Mouse (Mus musculus): ENCODE results near the gene Lgals4.

Lgals4 gene

DNA sequence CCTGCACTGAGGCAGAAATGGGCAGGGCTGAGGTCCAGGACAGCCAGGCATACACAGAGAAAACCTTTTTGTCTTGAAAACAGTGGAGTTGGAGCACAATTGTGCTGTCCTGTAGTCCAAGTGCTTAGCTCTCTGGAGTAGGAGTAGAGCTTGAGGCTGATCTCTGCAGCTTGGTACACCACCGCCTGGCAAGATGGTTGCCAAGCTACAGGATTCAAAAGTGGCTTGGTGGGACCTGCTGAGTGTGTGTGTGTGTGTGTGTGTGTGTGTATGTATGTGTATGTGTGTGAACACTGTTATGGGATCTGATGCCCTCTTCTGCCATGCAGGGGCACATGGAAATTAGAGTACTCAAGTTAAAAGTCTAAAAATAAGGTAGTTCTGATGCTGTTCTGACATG lies 11.1 kb upstream of the Lgals4 start:
- no peak for DNase-seq (ENCODE audit: low spot score)

DNA sequence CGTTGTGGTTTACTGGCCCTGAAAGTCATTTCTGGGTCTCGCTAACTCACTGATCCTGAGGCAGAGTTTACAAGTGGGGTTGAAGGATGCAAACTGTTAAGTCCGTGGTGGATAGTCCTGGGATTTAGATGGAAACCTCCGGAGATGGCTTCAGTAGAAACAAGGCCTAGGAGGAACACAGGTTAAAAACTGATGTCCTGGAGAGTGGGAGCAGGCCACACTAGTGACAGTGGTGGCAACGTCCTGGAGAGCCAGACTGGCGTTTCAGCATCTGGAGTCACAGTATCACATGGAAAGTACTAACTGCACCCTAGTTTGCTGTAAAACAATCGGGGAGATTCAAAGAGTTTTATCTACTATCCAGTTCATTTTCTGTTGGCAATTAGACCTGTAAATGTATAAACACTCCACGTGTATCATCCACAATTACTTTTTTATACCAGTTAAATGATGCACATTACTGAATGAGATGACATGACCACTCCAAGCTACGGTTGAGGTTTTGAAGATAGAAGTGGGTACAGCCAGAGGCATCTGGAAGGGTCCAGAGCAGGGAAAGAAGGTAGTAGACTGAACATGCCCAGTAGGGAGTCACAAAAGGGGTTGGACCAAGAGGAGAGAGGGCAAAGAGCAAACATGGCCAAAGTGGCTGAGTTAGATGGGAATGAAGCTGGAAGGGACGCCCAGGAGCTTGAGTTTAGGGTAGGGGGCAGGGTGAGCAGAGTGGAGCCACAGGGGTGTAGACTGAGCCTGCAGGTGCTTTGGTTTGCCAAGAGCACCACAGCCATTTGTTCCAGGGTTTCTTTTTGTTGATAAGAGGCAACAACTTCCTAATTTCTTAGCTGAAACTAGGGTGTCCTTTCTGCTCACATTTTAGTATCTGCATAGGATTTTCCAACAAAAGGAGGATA lies 10.4 kb upstream of the Lgals4 start:
- no peak for DNase-seq (ENCODE audit: low spot score)

DNA sequence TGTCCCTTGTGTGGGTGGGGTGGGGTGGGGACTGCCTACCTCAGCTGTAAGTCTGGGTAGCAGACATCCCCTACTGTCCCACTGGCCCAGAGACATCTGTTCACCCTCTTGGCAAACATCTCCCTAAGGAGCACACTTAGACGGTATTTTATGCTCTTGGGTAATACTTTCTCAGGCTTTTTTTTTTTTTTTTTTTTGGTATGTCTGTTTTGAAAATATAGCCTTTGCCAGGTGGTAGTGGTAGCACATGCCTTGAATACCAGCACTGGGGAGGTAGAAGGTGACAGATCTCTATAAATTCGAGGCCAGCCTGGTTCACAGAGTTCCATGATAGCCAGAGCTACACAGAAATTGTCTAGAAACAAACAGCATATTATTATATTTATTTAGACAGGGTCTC lies 9.7 kb upstream of the Lgals4 start:
- DNase-seq (ENCODE audit: low spot score), result no peak

DNA sequence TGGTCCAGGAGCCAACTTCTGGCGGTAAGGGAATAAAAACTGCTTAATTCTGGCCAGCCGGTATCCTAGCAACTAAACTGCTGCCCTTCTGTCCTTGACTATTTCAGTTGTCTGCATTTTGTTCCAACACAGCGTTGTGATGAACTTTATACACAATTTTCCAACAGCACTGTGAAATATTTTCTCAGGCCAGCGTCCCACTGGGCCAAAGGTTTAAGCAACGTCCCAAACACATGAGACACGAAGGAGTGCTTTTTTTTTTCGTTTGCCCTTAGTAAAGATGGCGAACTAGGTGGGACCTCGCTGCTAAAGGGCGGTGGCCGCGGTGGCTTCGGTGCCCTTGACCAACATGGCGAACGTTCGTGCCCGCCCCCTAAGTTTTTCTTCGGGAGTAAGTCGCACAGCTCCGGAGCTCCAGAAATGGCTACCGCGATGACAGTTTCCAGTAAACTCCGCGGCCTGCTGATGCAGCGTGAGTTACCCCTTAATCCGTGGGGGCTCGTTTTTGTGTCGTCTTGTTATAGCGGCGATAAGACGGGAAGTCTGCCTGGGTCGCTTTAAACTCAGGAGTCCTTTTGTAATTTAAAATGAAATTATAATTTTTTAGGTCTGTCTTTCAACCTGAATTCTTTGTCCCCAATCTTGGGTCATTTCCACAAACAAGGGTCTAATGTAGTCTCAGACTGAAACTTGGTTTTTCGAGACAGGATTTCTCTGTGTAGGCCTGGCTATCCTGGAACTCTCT lies 8.5 kb upstream of the Lgals4 start, which contains the start of gene Ech1:
TSS of gene Ech1 (plus strand) at position 277 of the 745 bp plus-strand sequence.
- peak; percentile 91 for DNase-seq (ENCODE audit: low spot score)

DNA sequence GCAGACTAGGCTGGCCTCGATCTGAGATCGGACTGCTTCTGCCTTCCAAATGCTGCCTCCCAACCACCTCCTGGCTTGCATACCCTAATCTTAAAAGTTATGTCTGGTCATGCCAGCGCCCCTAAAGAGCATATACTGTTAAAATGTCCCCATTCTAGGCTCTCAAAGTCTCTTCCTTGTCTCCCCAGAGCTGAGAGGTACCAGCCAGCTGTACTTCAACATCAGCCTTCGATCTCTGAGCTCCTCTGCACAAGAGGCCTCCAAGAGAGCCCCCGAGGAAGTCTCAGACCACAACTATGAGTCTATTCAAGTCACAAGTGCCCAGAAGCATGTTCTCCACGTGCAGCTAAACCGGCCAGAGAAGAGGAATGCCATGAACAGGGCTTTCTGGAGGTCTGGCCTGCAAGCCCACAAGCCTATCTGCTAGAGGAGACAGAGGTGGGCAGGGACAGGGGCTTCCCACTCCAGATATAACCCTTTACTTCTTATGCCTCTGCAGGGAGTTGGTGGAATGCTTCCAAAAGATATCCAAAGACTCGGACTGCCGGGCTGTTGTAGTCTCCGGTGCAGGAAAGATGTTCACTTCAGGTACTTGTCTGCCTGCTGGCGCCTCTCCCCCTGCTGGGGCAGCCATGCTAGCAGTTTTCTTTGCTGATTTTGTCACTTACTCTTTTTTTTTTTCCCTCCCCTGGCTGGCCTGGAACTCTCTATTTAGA lies 7.8 kb upstream of the Lgals4 start:
- DNase-seq (ENCODE audit: low spot score), result no peak

DNA sequence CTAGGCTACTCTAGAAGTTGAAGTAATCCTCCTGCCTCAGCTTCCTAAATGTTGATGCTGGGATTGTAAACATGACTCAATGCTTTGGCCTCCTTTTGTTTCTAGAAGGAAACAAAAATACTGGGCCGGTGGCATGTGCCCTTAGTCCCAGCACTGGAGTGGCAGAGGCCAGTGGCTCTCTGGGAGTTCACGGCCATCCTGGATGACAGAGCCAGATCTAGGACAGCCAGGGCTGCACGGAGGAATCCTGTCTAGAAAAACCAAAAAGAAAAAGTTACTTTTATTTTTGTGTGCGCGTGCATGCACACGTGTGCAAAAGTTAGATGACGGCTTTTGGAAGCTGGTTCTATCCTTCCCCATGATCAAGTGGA lies 7.3 kb upstream of the Lgals4 start:
- DNase-seq (ENCODE audit: low spot score), result no peak

DNA sequence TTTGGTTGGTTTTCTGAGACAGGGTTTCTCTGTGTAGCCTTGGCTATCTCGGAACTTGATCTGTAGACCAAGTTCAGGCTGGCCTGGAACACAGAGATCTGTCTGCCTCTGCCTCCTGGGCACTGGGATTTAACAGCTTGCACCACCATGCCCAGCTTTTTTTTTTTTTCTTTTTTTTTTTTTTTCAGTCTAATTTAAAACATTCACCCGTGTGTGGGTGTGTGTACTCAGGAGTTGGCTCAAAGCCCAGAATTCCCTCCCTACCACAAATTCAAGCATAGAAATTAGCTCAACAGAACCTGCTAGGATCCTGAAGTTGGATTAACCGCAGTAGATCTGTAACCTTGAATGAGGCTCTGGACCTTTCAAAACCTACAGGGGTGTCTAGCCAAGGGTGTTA lies 6.3 kb upstream of the Lgals4 start:
- no peak for DNase-seq (ENCODE audit: low spot score)

DNA sequence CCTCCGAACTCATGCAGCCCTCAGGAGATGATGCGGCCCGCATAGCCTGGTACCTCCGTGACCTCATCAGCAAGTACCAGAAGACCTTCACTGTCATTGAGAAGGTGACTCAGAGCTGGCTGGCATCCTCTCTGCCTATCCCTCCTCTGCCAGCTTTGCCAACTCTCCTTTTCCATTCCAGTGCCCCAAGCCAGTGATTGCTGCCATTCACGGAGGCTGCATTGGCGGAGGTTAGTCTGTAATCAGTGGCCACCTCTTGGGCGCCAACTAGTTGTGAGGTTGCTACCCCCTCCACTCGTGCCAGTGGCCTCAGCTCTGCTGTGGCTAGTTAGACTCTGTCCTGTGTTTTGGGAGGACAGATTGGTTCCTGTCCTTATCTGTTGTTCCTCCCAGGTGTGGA lies 3.8 kb upstream of the Lgals4 start:
- DNase-seq (ENCODE audit: low spot score), result no peak

DNA sequence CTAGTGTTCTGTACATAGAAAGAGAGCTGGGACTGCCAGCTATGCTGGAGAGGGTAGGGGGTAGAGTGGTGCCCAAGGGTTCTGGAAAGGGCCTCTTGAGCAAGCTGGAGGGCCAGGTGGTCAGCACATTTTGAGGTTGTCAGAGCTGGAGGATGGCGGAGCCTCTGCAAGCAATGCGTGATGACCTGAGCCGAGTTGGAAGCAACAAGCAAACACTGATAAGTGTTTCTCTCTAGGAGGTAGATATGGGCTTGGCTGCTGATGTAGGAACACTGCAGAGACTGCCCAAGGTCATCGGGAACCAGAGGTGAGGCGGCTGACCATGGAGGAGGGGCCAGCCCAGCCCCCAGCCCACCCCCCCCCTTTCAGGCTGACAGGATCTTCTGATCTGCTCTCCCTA lies 2.7 kb upstream of the Lgals4 start:
- DNase-seq (ENCODE audit: low spot score), result no peak

DNA sequence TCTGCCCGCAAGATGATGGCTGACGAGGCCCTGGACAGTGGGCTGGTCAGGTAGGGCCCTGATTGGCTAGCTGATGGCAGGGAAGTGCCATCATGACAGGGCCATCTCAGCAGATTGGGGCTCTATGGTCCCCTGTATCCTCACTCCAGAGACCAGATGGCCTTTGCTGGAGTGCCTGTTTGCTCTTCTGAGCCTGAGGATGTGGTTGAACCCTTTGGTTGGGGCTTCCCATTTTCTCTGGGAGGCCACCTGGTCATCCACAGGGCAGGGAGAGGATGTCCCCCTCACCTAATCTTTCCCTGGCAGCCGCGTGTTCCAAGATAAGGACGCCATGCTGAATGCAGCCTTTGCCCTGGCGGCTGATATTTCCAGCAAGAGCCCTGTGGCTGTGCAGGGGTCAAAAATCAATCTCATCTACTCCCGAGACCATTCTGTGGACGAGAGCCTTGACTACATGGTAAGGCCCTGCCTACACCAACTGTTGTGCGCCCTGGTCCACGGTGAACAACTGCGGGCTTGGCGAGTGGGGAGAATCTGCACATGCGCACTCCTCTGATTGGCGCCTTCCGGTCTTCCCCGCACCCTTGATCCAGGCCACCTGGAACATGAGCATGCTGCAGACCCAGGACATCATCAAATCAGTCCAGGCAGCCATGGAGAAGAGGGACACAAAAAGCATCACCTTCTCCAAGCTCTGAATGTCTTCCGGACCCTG lies 2.1 kb upstream of the Lgals4 start:
- no peak for DNase-seq (ENCODE audit: low spot score)

DNA sequence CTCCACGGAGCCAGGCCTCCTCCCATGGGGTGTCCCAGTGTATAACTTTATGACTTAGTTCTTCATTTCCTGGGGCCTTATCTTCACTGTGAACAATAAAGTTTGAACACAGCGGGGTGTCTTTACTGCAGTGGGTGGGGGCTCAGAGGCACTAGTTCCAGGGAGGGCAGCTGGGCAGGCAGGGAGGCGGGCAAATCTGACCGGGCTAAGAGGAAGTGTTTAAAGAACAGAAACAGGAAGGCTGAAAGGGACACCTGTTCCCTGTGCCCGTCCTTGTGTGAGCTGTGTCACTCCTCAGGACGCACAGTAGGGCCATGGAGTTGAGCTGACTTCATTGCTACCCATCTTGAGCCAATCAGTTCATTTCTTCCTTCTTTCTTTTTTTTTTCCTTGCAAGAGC lies 1.5 kb upstream of the Lgals4 start:
- DNase-seq (ENCODE audit: low spot score), result no peak

DNA sequence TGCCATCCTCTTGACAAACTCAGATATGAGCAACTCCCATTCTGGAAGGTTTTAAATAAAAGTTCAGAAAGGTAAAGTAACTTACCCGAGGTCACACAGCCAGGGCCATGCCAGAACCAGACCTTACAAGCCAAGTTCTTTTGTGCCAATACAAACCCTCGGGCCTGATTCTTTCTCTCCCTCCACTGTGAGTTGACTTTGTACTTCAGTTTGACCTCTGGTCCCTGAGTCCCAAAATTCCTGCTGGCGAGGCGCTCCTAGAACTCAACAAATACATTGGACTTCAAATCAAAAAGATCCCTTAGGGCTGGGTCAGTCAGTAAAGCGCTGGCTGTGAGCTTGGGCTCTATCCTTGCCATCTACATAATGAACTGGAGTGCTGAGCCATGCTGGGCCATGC lies 3.3 kb downstream of the Lgals4 start:
- DNase-seq (ENCODE audit: low spot score), result no peak

DNA sequence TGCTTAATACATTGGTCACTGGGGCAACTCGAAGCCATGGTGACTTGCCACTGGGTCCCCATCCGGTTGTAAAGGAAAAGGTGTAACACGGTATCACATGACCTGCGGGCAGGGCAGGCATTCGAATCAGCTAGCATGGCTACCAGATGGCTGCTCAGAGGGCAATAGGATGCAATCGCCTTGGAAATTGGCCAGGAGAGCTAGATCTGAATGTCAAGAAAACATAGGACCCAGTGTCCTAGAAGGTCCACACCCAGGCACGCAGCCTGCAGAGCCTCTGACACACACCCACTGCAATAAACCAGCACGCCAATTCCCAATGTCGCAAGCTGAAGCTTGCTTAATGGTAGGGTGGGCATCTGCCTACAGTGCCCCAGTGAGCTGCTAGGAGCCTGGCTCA lies 4.7 kb downstream of the Lgals4 start:
- no peak for DNase-seq (ENCODE audit: low spot score)

DNA sequence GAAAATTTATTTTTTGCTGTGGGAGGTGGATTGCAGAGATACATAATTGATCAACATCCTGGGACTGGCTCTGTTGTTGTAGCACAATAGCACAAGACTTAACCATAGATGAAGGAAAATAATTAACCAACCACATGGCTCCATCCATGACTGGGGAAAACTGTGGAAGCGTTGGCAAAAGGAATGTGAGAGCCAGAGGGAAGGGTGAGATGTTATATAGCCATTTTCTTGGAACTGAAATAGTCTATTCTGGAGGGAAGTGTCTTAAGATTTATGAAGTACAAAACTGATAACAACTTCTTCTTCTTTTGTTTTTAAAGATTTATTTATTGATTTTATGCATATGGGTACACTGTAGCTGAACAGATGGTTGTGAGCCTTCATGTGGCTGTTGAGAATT lies 13.6 kb downstream of the Lgals4 start:
- DNase-seq (ENCODE audit: low spot score), result no peak

DNA sequence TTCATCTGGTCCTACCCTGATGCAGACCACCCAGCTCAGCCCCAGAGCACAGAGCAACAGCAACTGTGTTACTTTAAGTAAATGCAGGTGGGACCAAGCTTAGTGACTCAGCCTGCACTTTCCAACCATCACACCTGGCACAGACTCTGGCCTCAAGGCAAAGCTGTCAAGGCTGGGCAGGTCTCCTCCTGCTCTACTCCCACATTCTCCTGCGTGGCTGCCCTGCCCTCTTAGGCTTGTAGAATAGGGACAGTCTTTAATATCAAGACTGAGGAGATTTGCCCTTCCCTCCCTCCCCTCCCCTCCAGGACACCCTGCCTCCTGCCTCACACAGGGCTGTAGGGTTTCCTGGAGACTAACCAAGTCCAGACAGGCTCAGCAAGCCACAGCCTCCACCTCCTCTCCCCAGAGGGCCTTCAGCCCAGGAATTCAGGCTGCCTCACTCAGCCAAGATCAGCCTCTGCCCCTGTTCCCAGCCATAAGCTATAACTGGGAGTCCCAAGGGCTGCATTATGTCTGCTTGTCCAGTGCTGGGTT lies 16.1 kb downstream of the Lgals4 start:
- no peak for DNase-seq (ENCODE audit: low spot score)

DNA sequence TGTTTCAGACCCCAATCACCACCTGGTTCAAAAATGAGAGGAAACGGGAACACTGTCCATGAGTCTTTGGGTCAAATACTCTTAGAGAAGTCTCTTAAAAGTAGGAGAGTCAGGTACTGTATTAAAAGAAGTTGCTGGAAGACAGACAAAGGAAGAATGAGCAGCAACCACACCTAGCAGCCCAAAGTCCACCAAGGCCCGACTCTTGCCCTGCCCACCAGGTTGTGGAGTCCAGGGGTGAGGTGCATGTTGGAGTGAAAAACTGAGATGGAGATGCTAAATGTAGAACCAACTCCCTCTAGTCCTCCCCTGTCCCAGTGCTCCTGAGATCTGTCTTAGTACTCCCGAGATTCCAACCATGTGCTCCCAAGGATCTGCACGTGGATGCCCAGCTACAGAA lies 17.0 kb downstream of the Lgals4 start:
- DNase-seq (ENCODE audit: low spot score), result no peak

DNA sequence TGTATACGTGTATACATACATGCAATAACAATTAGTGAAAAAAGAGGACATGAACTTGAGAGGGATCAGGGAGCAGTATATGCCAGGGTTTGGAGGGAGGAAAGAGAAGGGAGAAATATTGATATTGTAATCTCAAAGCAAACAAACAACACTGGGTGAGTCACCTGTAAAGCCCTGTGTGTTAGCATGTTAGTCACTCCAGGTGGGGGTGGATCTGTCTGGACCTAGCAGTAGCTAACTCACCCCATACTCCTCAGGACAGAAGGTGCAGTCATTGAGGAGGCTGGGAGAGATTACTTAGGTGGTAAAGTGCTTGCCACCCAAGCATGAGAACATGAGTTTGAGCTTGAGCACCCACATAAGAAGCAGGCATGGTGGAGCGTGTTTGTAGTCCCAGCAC lies 26.3 kb downstream of the Lgals4 start:
- no peak for DNase-seq (ENCODE audit: low spot score)

DNA sequence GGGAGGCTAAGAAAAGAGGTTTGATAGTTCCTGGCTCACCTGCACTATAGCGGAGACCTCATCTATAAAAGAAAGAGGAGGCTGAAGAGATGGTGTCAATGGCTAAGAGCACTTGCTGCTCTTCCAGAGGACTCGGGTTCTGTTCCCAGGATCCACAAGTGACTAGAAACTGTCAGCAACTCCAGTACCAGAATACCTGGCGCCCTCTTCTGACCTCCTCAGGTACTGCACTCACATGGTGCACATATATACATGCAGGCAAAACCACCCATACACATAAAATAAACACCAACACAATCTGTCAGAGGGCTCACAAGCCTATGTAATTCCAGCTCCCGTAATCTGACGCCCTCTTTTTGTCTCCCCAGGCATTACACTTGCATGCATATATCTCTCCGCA lies 27.2 kb downstream of the Lgals4 start:
- DNase-seq (ENCODE audit: low spot score), result peak; percentile 52

DNA sequence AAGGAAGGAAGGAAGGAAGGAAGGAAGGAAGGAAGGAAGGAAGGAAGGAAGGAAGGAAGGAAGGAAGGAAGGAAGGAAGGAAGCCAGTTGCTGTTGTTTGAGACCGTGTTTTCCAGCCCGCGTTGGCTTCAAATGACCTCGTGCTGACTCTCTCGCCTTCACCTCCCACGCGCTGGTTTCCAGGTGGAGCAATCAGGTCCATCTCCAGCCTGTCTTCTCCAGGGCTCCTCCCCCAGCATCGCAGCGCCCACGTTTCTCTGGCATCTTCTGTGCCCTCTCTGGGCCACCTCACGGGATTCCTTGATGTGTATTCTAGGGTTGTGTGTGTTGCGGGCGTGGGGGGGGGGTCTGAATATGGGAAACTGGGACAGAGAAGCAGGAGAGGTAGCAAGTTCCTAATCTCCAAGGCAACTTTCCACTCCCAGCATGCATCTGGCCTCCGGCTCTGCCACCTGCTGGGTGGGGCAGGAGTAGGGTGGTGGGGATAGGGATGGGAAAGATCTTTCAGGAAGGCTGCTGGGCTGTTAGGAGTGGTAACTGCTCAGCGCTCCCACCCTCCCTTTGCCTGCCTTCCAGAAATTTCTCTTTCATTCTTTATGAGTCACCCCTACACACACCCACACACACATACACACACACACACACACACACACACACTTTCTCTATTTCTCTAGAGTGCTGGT lies 29.3 kb downstream of the Lgals4 start:
- peak; percentile 52 for DNase-seq (ENCODE audit: low spot score)

DNA sequence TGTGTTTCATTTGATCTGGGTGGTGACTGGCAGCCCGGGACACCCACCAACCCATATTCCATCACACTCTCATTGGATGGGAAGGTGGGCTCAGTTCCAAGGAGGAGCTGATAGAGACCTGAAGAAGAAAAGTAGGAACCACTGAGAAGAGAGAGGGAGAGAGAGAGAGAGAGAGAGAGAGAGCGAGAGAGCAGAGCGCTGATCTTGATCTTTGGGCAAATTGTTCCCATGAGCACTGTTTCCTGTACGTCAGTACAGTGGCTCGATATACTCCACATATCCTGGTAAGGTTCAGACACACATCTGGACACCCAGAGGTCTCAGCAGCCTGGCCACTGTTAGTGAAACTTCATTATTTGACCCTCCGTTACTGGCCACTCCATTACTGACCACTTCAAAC lies 29.9 kb downstream of the Lgals4 start, which contains the start of gene Lgals7:
TSS of gene Lgals7 (plus strand) at position 314 of the 400 bp plus-strand sequence.
- no peak for DNase-seq (ENCODE audit: low spot score)

DNA sequence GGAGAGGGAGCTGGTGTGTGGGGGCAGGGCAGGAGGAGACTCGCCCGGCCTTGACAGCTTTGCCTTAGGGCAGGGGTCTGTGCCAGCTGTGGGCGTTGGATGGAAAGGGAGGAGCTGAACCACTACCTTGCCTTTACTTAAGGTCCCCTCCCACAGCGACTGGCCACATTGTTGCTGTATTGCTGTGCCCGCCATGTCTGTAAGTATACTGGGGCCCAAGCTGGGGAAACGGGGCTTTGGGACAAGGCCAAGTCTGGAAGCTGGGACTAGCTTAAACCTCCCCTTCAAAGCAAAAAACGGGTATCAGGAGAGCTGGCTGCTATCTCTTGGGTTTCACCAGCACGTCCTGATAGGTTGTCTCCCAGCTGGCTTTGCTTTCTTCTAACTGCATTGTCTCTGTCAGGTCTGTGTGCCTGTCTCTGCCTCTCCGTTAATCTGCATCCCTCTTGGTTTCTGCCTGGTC lies 30.7 kb downstream of the Lgals4 start:
- DNase-seq (ENCODE audit: low spot score), result peak; percentile 54
